Mouse (Mus musculus): ENCODE measurements around the gene Gigyf2. TPM values are rescaled to one million over a fixed set of nuclear protein-coding genes. Genes with fewer than 3 reads are reported as not detected.

Gene Gigyf2
- polyA plus RNA-seq, 2 experiments, result 47.7 to 64.0 TPM

- Histone ChIP-seq H3K9ac (ENCODE audit: low read depth, low read length, severe bottlenecking) (no peak overlapping the region), H3K36me3 (ENCODE audit: control insufficient read depth, insufficient read depth, low read length) (no peaks in the 10 kb centered on the region), H3K9me3 (ENCODE audit: control insufficient read depth, low read length) (no peaks in the 10 kb centered on the region), H3K4me3 (replicated peaks; ENCODE audit: low read length) (no peak overlapping the region), H3K27me3 (ENCODE audit: control insufficient read depth, insufficient read depth, low read length) (no peaks in the 10 kb centered on the region), H3K27ac (replicated peaks; ENCODE audit: low read depth, low read length) (no peak overlapping the region), H3K4me1 (ENCODE audit: control insufficient read depth, insufficient read depth, low read length) (no peaks in the 10 kb centered on the region), H3K4me2 (replicated peaks; ENCODE audit: low read depth, low read length, severe bottlenecking) (no peak overlapping the region)
- TF ChIP-seq POLR2A (IDR thresholded peaks at IDR 0.05; ENCODE audit: borderline replicate concordance, extremely low read depth, insufficient read depth, insufficient read length), result no peak
- DNase-seq (ENCODE audit: low spot score), result no peak
- WGBS, result 84% methylated on average over 10 of the region's 10 CpGs
- no peak for ATAC-seq (ENCODE audit: low FRiP score, low read depth)
Observed at GRCm38 (mm10) chr1:87297346-87297925, 29.4 kb upstream of the Gigyf2 start.

GRCm38 (mm10) chr1:87300360-87301286 lies 26.2 kb upstream of the Gigyf2 start:
- WGBS, result 51% methylated on average over 14 of the region's 14 CpGs
- Histone ChIP-seq H3K9ac (ENCODE audit: low read depth, low read length, severe bottlenecking) (no peak overlapping the region), H3K36me3 (ENCODE audit: control insufficient read depth, insufficient read depth, low read length) (no peaks in the 10 kb centered on the region), H3K4me2 (replicated peaks; ENCODE audit: low read depth, low read length, severe bottlenecking) (no peak overlapping the region), H3K27me3 (ENCODE audit: control insufficient read depth, insufficient read depth, low read length) (no peaks in the 10 kb centered on the region), H3K4me3 (replicated peaks; ENCODE audit: low read length) (no peak overlapping the region), H3K27ac (replicated peaks; ENCODE audit: low read depth, low read length) (no peak overlapping the region), H3K9me3 (ENCODE audit: control insufficient read depth, low read length) (no peaks in the 10 kb centered on the region), H3K4me1 (ENCODE audit: control insufficient read depth, insufficient read depth, low read length) (no peaks in the 10 kb centered on the region)
- no peak for TF ChIP-seq POLR2A (IDR thresholded peaks at IDR 0.05; ENCODE audit: borderline replicate concordance, extremely low read depth, insufficient read depth, insufficient read length)
- ATAC-seq (ENCODE audit: low FRiP score, low read depth) (no peak), DNase-seq (ENCODE audit: low spot score) (no peak)

- no peak for TF ChIP-seq POLR2A (IDR thresholded peaks at IDR 0.05; ENCODE audit: borderline replicate concordance, extremely low read depth, insufficient read depth, insufficient read length)
- ATAC-seq (ENCODE audit: low FRiP score, low read depth) (no peak), DNase-seq (ENCODE audit: low spot score) (no peak)
- Histone ChIP-seq H3K27me3 (ENCODE audit: control insufficient read depth, insufficient read depth, low read length) (no peaks in the 10 kb centered on the region), H3K9ac (ENCODE audit: low read depth, low read length, severe bottlenecking) (no peak overlapping the region), H3K4me3 (replicated peaks; ENCODE audit: low read length) (no peak overlapping the region), H3K4me1 (ENCODE audit: control insufficient read depth, insufficient read depth, low read length) (no peaks in the 10 kb centered on the region), H3K4me2 (replicated peaks; ENCODE audit: low read depth, low read length, severe bottlenecking) (no peak overlapping the region), H3K27ac (replicated peaks; ENCODE audit: low read depth, low read length) (no peak overlapping the region), H3K36me3 (ENCODE audit: control insufficient read depth, insufficient read depth, low read length) (no peaks in the 10 kb centered on the region), H3K9me3 (ENCODE audit: control insufficient read depth, low read length) (no peaks in the 10 kb centered on the region)
- WGBS, result 80% methylated on average over 2 of the region's 2 CpGs
Observed at GRCm38 (mm10) chr1:87301971-87302370, 24.8 kb upstream of the Gigyf2 start.

GRCm38 (mm10) chr1:87308952-87309351 lies 17.8 kb upstream of the Gigyf2 start:
- Histone ChIP-seq H3K4me1 (ENCODE audit: control insufficient read depth, insufficient read depth, low read length) (no peaks in the 10 kb centered on the region), H3K9ac (ENCODE audit: low read depth, low read length, severe bottlenecking) (no peak overlapping the region), H3K27ac (replicated peaks; ENCODE audit: low read depth, low read length) (no peak overlapping the region), H3K9me3 (ENCODE audit: control insufficient read depth, low read length) (no peaks in the 10 kb centered on the region), H3K36me3 (ENCODE audit: control insufficient read depth, insufficient read depth, low read length) (no peaks in the 10 kb centered on the region), H3K27me3 (ENCODE audit: control insufficient read depth, insufficient read depth, low read length) (no peaks in the 10 kb centered on the region), H3K4me3 (replicated peaks; ENCODE audit: low read length) (no peak overlapping the region), H3K4me2 (replicated peaks; ENCODE audit: low read depth, low read length, severe bottlenecking) (no peak overlapping the region)
- ATAC-seq (ENCODE audit: low FRiP score, low read depth) (no peak), DNase-seq (ENCODE audit: low spot score) (no peak)
- WGBS, result 89% methylated on average over 3 of the region's 3 CpGs
- TF ChIP-seq POLR2A (IDR thresholded peaks at IDR 0.05; ENCODE audit: borderline replicate concordance, extremely low read depth, insufficient read depth, insufficient read length), result no peak

GRCm38 (mm10) chr1:87309621-87310020 lies 17.2 kb upstream of the Gigyf2 start:
- no peak overlapping the region for H3K4me2 ChIP-seq (replicated peaks; ENCODE audit: low read depth, low read length, severe bottlenecking)
- ATAC-seq (ENCODE audit: low FRiP score, low read depth) (no peak), DNase-seq (ENCODE audit: low spot score) (no peak)
- H3K36me3 ChIP-seq (ENCODE audit: control insufficient read depth, insufficient read depth, low read length), result no peaks in the 10 kb centered on the region
- 82% methylated on average over 16 of the region's 16 CpGs for WGBS
- no peaks in the 10 kb centered on the region for H3K27me3 ChIP-seq (ENCODE audit: control insufficient read depth, insufficient read depth, low read length)
- H3K9me3 ChIP-seq (ENCODE audit: control insufficient read depth, low read length), result no peaks in the 10 kb centered on the region
- no peak for TF ChIP-seq POLR2A (IDR thresholded peaks at IDR 0.05; ENCODE audit: borderline replicate concordance, extremely low read depth, insufficient read depth, insufficient read length)
- H3K27ac ChIP-seq (replicated peaks; ENCODE audit: low read depth, low read length), result no peak overlapping the region
- no peaks in the 10 kb centered on the region for H3K4me1 ChIP-seq (ENCODE audit: control insufficient read depth, insufficient read depth, low read length)
- no peak overlapping the region for H3K9ac ChIP-seq (ENCODE audit: low read depth, low read length, severe bottlenecking)
- no peak overlapping the region for H3K4me3 ChIP-seq (replicated peaks; ENCODE audit: low read length)

Data from limb, embryonic 14.5 days (tissue).